Mouse (Mus musculus): Measurements from ENCODE around the gene Prc1. TPM values are rescaled to one million over a fixed set of nuclear protein-coding genes. Genes with fewer than 3 reads are reported as not detected.

Prc1 gene
- polyA plus RNA-seq, 2 experiments = 76.5 to 131 TPM

- TF ChIP-seq CTCF (IDR thresholded peaks at IDR 0.05; ENCODE audit: low read depth) = no peak
- TF ChIP-seq EP300 (IDR thresholded peaks at IDR 0.05; ENCODE audit: low read depth) = no peak
- no peak for ATAC-seq (ENCODE audit: insufficient read depth)
- Histone ChIP-seq H3K9ac (replicated peaks) (no peak overlapping the region), H3K4me1 (replicated peaks; ENCODE audit: control insufficient read depth in 2 of 2, insufficient read depth in 2 of 2, low read length in 1 of 2) (no peaks in the 10 kb centered on the region; a peak in 1 of 4 replicates), H3K27ac (no peak overlapping the region), H3K9me3 (ENCODE audit: control insufficient read depth, low read length) (no peaks in the 10 kb centered on the region), H3K4me2 (ENCODE audit: low read depth) (no peak overlapping the region), H3K36me3 (replicated peaks; ENCODE audit: control insufficient read depth, insufficient read depth, low read depth) (peaks cover 7% of the 10 kb centered on the region), H3K4me3 (ENCODE audit: insufficient read depth in 1 of 2, low read depth in 2 of 2, low read length in 2 of 2) (no peak overlapping the region), H3K27me3 (ENCODE audit: control insufficient read depth, insufficient read depth, low read length) (no peaks in the 10 kb centered on the region)
- WGBS (ENCODE audit: insufficient replicate concordance) = 80% methylated on average over 8 of the region's 8 CpGs
- DNase-seq (ENCODE audit: low read depth in 3 of 3, low spot score in 3 of 3) = no peak
These were observed 36.0 kb downstream of the Prc1 start for GRCm38 (mm10) chr7:80330278-80330677.

GRCm38 (mm10) chr7:80331433-80331832 lies 37.2 kb downstream of the Prc1 start:
- Histone ChIP-seq H3K9ac (replicated peaks) (no peak overlapping the region), H3K9me3 (ENCODE audit: control insufficient read depth, low read length) (no peaks in the 10 kb centered on the region), H3K36me3 (replicated peaks; ENCODE audit: control insufficient read depth, insufficient read depth, low read depth) (peaks cover 15% of the 10 kb centered on the region), H3K27ac (no peak overlapping the region), H3K4me1 (replicated peaks; ENCODE audit: control insufficient read depth in 2 of 2, insufficient read depth in 2 of 2, low read length in 1 of 2) (no peaks in the 10 kb centered on the region), H3K4me3 (ENCODE audit: insufficient read depth in 1 of 2, low read depth in 2 of 2, low read length in 2 of 2) (no peak overlapping the region), H3K27me3 (ENCODE audit: control insufficient read depth, insufficient read depth, low read length) (no peaks in the 10 kb centered on the region), H3K4me2 (ENCODE audit: low read depth) (no peak overlapping the region)
- ATAC-seq (ENCODE audit: insufficient read depth) (no peak), DNase-seq (ENCODE audit: low read depth in 3 of 3, low spot score in 3 of 3) (no peak)
- WGBS (ENCODE audit: insufficient replicate concordance) = 90% methylated on average over 19 of the region's 19 CpGs
- TF ChIP-seq CTCF (IDR thresholded peaks at IDR 0.05; ENCODE audit: low read depth) (no peak), EP300 (IDR thresholded peaks at IDR 0.05; ENCODE audit: low read depth) (no peak)

GRCm38 (mm10) chr7:80334848-80335247 lies 40.6 kb downstream of the Prc1 start:
- no peak overlapping the region for H3K9ac ChIP-seq (replicated peaks)
- DNase-seq (ENCODE audit: low read depth in 3 of 3, low spot score in 3 of 3) (no peak), ATAC-seq (ENCODE audit: insufficient read depth) (no peak)
- H3K27ac ChIP-seq = no peak overlapping the region
- no peak overlapping the region for H3K4me2 ChIP-seq (ENCODE audit: low read depth)
- no peaks in the 10 kb centered on the region for H3K9me3 ChIP-seq (ENCODE audit: control insufficient read depth, low read length)
- peaks cover 18% of the 10 kb centered on the region for H3K36me3 ChIP-seq (replicated peaks; ENCODE audit: control insufficient read depth, insufficient read depth, low read depth)
- H3K4me3 ChIP-seq (ENCODE audit: insufficient read depth in 1 of 2, low read depth in 2 of 2, low read length in 2 of 2) = no peak overlapping the region
- peaks cover 4 to 9% of the 10 kb centered on the region in 2 experiments; a peak in 3 of 4 replicates for H3K4me1 ChIP-seq (replicated peaks; ENCODE audit: control insufficient read depth in 2 of 2, insufficient read depth in 2 of 2, low read length in 1 of 2)
- TF ChIP-seq EP300 (IDR thresholded peaks at IDR 0.05; ENCODE audit: low read depth) (no peak), CTCF (IDR thresholded peaks at IDR 0.05; ENCODE audit: low read depth) (no peak)
- no peaks in the 10 kb centered on the region for H3K27me3 ChIP-seq (ENCODE audit: control insufficient read depth, insufficient read depth, low read length)
- 71% methylated on average over 4 of the region's 4 CpGs for WGBS (ENCODE audit: insufficient replicate concordance)

GRCm38 (mm10) chr7:80336932-80337331 lies 42.7 kb downstream of the Prc1 start:
- WGBS (ENCODE audit: insufficient replicate concordance) = 78% methylated on average over 3 of the region's 3 CpGs
- ATAC-seq (ENCODE audit: insufficient read depth) (no peak), DNase-seq (ENCODE audit: low read depth in 3 of 3, low spot score in 3 of 3) (no peak)
- H3K9ac ChIP-seq (replicated peaks) = no peak overlapping the region
- no peak overlapping the region for H3K4me3 ChIP-seq (ENCODE audit: insufficient read depth in 1 of 2, low read depth in 2 of 2, low read length in 2 of 2)
- no peak overlapping the region for H3K4me2 ChIP-seq (ENCODE audit: low read depth)
- H3K9me3 ChIP-seq (ENCODE audit: control insufficient read depth, low read length) = no peaks in the 10 kb centered on the region
- H3K4me1 ChIP-seq (replicated peaks; ENCODE audit: control insufficient read depth in 2 of 2, insufficient read depth in 2 of 2, low read length in 1 of 2) = peaks cover 6 to 18% of the 10 kb centered on the region in 2 experiments; a peak in 3 of 4 replicates
- H3K27me3 ChIP-seq (ENCODE audit: control insufficient read depth, insufficient read depth, low read length) = no peaks in the 10 kb centered on the region
- H3K36me3 ChIP-seq (replicated peaks; ENCODE audit: control insufficient read depth, insufficient read depth, low read depth) = peaks cover 17% of the 10 kb centered on the region
- no peak for TF ChIP-seq CTCF (IDR thresholded peaks at IDR 0.05; ENCODE audit: low read depth)
- TF ChIP-seq EP300 (IDR thresholded peaks at IDR 0.05; ENCODE audit: low read depth) = no peak
- H3K27ac ChIP-seq = no peak overlapping the region

DNA sequence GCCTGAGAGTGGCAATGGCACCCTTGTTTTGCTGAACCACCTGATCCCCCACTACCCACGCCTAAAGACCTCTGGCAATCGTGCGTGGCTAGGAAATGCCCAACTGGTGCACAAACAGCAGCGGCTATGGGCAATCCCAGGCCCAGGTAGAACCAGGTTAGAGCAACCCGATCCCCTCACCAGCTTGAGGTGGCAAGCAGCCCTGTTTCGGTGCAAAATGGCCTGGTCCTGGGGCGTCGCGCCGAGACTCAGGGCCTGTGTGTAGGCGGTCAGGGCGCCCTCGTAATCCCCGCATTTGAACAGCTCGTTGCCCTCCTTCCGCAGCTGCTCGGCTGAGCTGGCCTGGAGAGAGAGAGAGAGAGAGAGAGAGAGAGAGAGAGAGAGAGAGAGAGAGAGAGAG lies 45.1 kb downstream of the Prc1 start:
- Histone ChIP-seq H3K27ac (no peak overlapping the region), H3K27me3 (ENCODE audit: control insufficient read depth, insufficient read depth, low read length) (no peaks in the 10 kb centered on the region), H3K9me3 (ENCODE audit: control insufficient read depth, low read length) (no peaks in the 10 kb centered on the region), H3K4me2 (ENCODE audit: low read depth) (peak overlapping the region; percentile 77), H3K9ac (replicated peaks) (peak overlapping the region; percentile 73), H3K4me1 (replicated peaks; ENCODE audit: control insufficient read depth in 2 of 2, insufficient read depth in 2 of 2, low read length in 1 of 2) (peaks cover 6 to 31% of the 10 kb centered on the region in 2 experiments; a peak in 3 of 4 replicates), H3K36me3 (replicated peaks; ENCODE audit: control insufficient read depth, insufficient read depth, low read depth) (peaks cover 11% of the 10 kb centered on the region), H3K4me3 (ENCODE audit: insufficient read depth in 1 of 2, low read depth in 2 of 2, low read length in 2 of 2) (peak overlapping the region; percentile 60 to 64)
- no peak for ATAC-seq (ENCODE audit: insufficient read depth)
- no peak for TF ChIP-seq EP300 (IDR thresholded peaks at IDR 0.05; ENCODE audit: low read depth)
- no peak for TF ChIP-seq CTCF (IDR thresholded peaks at IDR 0.05; ENCODE audit: low read depth)
- 11% methylated on average over 17 of the region's 17 CpGs for WGBS (ENCODE audit: insufficient replicate concordance)
- DNase-seq (ENCODE audit: low read depth in 3 of 3, low spot score in 3 of 3) = no peak

All from liver, embryonic 14.5 days (tissue).